Mouse (Mus musculus) intestine, embryonic 14.5 days (tissue): ENCODE results near the gene Tmem43. TPM values are rescaled to one million over a fixed set of nuclear protein-coding genes. Genes with fewer than 3 reads are reported as not detected.

Source experiments
- ATAC-seq: fragments of 200-750 bp; cut with Nextera tagmentation; replicated peaks from 2 replicates; pipeline ENCODE4 v1.8.0; 2017; ENCODE audit warnings: low read depth, moderate number of reproducible peaks, moderate TSS enrichment, moderate library complexity; ENCODE audit not compliant: low FRiP score, low TSS enrichment
- DNase-seq: peaks from one replicate; pipeline ENCODE4 v3.0.0-alpha.2; 2018; ENCODE audit warnings: low spot score
- H3K27ac ChIP-seq: fragments of 300-500 bp; sonication (generic); 2 replicates; pipeline ENCODE4 v1.5.1; 2014; ENCODE audit warnings: low read depth, mild to moderate bottlenecking, control low read depth
- H3K27me3 ChIP-seq: fragments of 300-500 bp; sonication (generic); replicated peaks from 2 replicates; pipeline ENCODE4 v1.6.1; 2014; ENCODE audit warnings: low read length, control low read depth; ENCODE audit not compliant: control insufficient read depth, insufficient read depth
- H3K36me3 ChIP-seq: fragments of 300-500 bp; sonication (generic); 2 replicates; pipeline ENCODE4 v1.6.1; 2014; ENCODE audit warnings: low read length, control low read depth; ENCODE audit not compliant: control insufficient read depth, insufficient read depth
- H3K4me1 ChIP-seq: fragments of 300-500 bp; sonication (generic); replicated peaks from 2 replicates; pipeline ENCODE4 v1.6.1; 2014; ENCODE audit warnings: low read length, control low read depth, mixed read lengths; ENCODE audit not compliant: control insufficient read depth, insufficient read depth
- H3K4me2 ChIP-seq: fragments of 300-500 bp; sonication (generic); 2 replicates; pipeline ENCODE4 v1.6.1; 2014; ENCODE audit warnings: low read length
- H3K4me3 ChIP-seq: fragments of 300-500 bp; sonication (generic); 2 replicates; pipeline ENCODE4 v1.5.1; 2014; ENCODE audit warnings: low read depth, low read length, control low read depth, mixed read lengths
- H3K9ac ChIP-seq: fragments of 300-500 bp; sonication (generic); 2 replicates; pipeline ENCODE4 v1.6.1; 2014; ENCODE audit warnings: mild to moderate bottlenecking, low read length
- H3K9me3 ChIP-seq: fragments of 300-500 bp; sonication (generic); 2 replicates; pipeline ENCODE4 v1.6.1; 2016; ENCODE audit warnings: low read length, control low read depth; ENCODE audit not compliant: control insufficient read depth
- WGBS: fragments of 180-500 bp; shearing (Covaris S2); extraction: QIAGEN DNeasy Blood & Tissue Kit; methylation state at CpG from one replicate; pipeline ENCODE4 v1.1.7; 2014; 5-methylcytosine and 5-hydroxymethylcytosine counted together
- polyA plus RNA-seq: library from polyadenylated mRNA; unstranded; fragments of >200 nt; fragmentation: Nextera tagmentation; extraction: Ambion mirVana; gene quantifications from 2 replicates; pipeline ENCODE4 v1.2.1, GENCODE M21; 2014

Gene Tmem43
- polyA plus RNA-seq, 1 experiment from 2014 or later: 45.4 TPM

DNA sequence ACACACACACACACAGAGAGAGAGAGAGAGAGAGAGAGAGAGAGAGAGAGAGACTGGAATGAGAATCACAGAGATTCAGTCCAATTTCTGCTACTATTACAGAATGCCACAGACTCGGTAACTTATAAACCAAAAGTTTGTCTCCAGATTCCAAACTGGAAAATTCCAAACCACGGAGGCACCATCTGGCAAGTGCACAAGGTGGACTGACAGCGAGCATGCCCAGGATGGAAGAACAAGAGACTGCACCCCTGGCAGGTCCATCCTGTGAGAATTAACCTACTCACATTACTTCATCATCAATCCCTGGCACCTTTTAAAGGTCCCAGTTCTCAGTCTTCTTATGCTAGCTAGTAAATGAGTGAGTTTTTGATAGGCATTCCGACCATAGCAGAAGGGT is 60.8 kb downstream of the Tmem43 start:
- Histone ChIP-seq H3K27me3 (no peaks in the 10 kb centered on the region), H3K27ac (no peak overlapping the region), H3K9ac (no peak overlapping the region), H3K4me3 (no peak overlapping the region), H3K36me3 (no peaks in the 10 kb centered on the region), H3K9me3 (no peaks in the 10 kb centered on the region), H3K4me1 (peaks cover 24% of the 10 kb centered on the region; the same call in 1 of the 2 replicates), H3K4me2 (no peak overlapping the region)
- ATAC-seq (no peak), DNase-seq (no peak)
- WGBS: 72% methylated on average over 4 of the region's 4 CpGs

GRCm38 (mm10) chr6:91535231-91535630 is 61.7 kb downstream of the Tmem43 start:
- DNase-seq (no peak), ATAC-seq (no peak)
- WGBS: 83% methylated on average over 3 of the region's 3 CpGs
- no peak overlapping the region for H3K9ac ChIP-seq
- H3K4me3 ChIP-seq: no peak overlapping the region
- H3K27ac ChIP-seq: no peak overlapping the region
- H3K4me2 ChIP-seq: no peak overlapping the region
- no peaks in the 10 kb centered on the region for H3K9me3 ChIP-seq
- H3K36me3 ChIP-seq: no peaks in the 10 kb centered on the region
- peaks cover 24% of the 10 kb centered on the region; the same call in 1 of the 2 replicates for H3K4me1 ChIP-seq
- no peaks in the 10 kb centered on the region for H3K27me3 ChIP-seq

GRCm38 (mm10) chr6:91536047-91536765 is 62.7 kb downstream of the Tmem43 start:
- WGBS: 68% methylated on average over 11 of the region's 11 CpGs
- Histone ChIP-seq H3K9me3 (no peaks in the 10 kb centered on the region), H3K4me2 (no peak overlapping the region), H3K9ac (no peak overlapping the region), H3K27ac (no peak overlapping the region), H3K27me3 (no peaks in the 10 kb centered on the region), H3K36me3 (no peaks in the 10 kb centered on the region), H3K4me1 (peaks cover 23% of the 10 kb centered on the region; the same call in 1 of the 2 replicates), H3K4me3 (no peak overlapping the region)
- DNase-seq (no peak), ATAC-seq (no peak)

Other genes starting within 250 kb of the Tmem43 start
- gene Wnt7a, start 62.3 kb upstream of the Tmem43 start, polyA plus RNA-seq: 0.05 TPM in 1 of 2 replicates, not detected in the other
- gene Chchd4, start 157 bp upstream of the Tmem43 start, polyA plus RNA-seq: 37.7 and 38.5 TPM in 2 replicates
- gene Xpc, start 42.2 kb downstream of the Tmem43 start, polyA plus RNA-seq: 16.4 and 18.9 TPM in 2 replicates
- gene Lsm3, start 42.2 kb downstream of the Tmem43 start, polyA plus RNA-seq: 311 and 312 TPM in 2 replicates
- 69.0 and 74.0 TPM in 2 replicates for gene Slc6a6, start 210.3 kb downstream of the Tmem43 start, polyA plus RNA-seq